Mouse (Mus musculus) layer of hippocampus, adult 8-10 months (tissue): ENCODE results near the gene Ccn1. TPM values are rescaled to one million over a fixed set of nuclear protein-coding genes. Genes with fewer than 3 reads are reported as not detected.

Source experiments
- DNase-seq, 2 experiments: peaks; one replicate each; pipeline ENCODE4 v3.0.0; 2022; ENCODE audit warnings: low spot score in 2 of 2
- total RNA-seq, 4 experiments: library from RNA; stranded (reverse); gene quantifications; 2 replicates each; pipeline ENCODE4 v1.2.4; 2022

Gene Ccn1
- total RNA-seq, 4 experiments from 2014 or later = 2.2 to 11.9 (median 5.3) TPM

GRCm38 (mm10) chr3:145619621-145620365, 30.0 kb downstream of the Ccn1 start:
- DNase-seq = no peak

DNA sequence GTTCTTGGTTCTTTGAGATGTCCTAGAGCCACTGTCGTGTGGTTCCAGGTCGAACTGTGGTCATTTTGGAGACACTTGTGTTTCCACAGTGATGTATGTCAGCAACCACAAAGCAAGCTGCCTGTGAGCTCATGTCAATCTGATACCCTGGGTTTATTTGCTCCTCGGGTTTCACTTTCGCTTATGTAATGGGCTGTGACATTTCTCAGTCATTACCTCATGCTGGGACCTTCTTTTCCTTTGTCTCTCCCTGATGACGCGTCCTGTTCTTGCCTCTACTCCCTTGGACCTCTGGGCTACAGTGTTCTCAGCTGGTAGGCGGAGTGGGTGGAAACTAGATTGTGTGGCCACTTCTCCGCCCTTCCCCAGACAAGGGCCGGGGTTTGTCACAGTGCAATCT, 31.5 kb downstream of the Ccn1 start:
- no peak for DNase-seq

- DNase-seq = no peak
Observed at GRCm38 (mm10) chr3:145614362-145615115, 35.2 kb downstream of the Ccn1 start.

- no peak for DNase-seq
Observed at GRCm38 (mm10) chr3:145613234-145613633, 36.5 kb downstream of the Ccn1 start.

DNA sequence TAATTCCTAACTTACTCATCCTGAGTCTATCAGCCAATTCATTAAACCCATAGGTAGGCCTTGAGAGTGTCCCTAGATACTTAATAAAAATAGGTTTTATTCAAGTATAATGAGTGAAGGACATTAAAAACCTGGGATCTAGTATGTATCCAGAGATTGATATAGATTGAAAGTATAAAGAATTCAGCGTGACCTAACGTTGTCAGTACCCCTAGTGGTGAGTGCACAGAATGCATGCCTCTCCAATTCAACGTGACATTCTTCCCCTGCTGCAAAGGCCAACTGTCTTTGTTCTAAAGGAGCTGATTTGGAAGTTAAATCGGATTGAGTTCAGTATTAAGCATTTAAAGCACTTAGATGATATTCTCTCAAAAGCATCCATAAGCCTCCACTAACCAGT, 37.1 kb downstream of the Ccn1 start:
- no peak for DNase-seq

DNA sequence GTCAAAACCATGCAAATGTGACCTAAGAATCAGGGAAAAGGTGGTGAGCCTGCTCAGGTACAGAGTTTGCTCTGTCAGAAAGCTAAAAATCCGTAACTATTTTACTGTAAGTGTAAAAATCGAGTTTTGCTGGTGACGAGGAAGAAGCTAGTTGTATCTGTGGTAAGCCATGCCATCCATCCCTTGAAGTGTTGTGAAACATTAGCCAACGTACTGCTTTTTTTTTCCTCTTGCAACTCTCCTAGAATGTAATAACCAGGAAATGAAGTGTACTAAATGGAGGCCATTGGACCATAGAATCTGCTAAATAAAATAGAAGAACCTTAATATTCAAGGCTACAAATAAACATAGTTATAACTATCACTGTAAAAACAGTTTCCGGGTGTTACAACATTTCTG, 41.5 kb downstream of the Ccn1 start:
- DNase-seq = no peak

- DNase-seq = no peak
Observed at GRCm38 (mm10) chr3:145605437-145606123, 44.2 kb downstream of the Ccn1 start.

GRCm38 (mm10) chr3:145602410-145603206, 47.2 kb downstream of the Ccn1 start:
- DNase-seq = no peak

- DNase-seq = no peak
Observed at GRCm38 (mm10) chr3:145601345-145601744, 48.4 kb downstream of the Ccn1 start.

- DNase-seq = no peak
Observed at GRCm38 (mm10) chr3:145600801-145601200, 49.0 kb downstream of the Ccn1 start.

DNA sequence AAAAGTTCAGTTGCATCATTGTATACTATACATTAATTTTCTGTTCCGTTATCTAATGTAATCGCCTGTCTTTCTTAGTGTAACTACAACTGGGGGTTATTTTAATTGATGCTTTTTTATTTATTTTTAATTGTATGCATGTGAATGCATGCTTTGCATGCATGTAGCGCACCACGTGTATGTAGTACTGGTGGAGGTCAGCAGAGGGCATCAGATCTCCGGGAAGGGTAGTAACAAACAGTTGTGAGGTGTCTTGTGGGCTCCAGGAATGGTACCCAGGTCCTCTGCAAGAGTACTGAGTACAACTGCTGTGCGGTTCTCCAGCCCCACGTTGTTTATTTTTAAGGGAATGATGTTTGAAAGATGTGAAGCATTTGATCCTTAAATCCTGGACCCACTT, 50.7 kb downstream of the Ccn1 start:
- no peak for DNase-seq

Other genes starting within 250 kb of the Ccn1 start
- 10 to 100 TPM; 16.5 to 19.4 (median 17.8) TPM for gene Znhit6, start 73.8 kb downstream of the Ccn1 start, total RNA-seq
- gene Ddah1, start 108.7 kb upstream of the Ccn1 start, total RNA-seq = 10 to 100 TPM; 55.4 to 64.4 (median 60.5) TPM